Mouse (Mus musculus) thymus, adult 2 months (tissue): ENCODE results near the gene Msi1. TPM values are rescaled to one million over a fixed set of nuclear protein-coding genes. Genes with fewer than 3 reads are reported as not detected.

Source experiments
- DNase-seq: peaks from one replicate; pipeline ENCODE4 v3.0.0; 2021
- H3K27ac ChIP-seq: fragments of 200-500 bp; 2 replicates; pipeline ENCODE4 v1.5.1; 2012; ENCODE audit warnings: low read length, control low read depth; ENCODE audit not compliant: control insufficient read depth, insufficient read depth
- H3K27me3 ChIP-seq: fragments of 200-500 bp; 2 replicates; pipeline ENCODE4 v1.6.1; 2012; ENCODE audit warnings: mild to moderate bottlenecking, low read length, moderate library complexity, mixed read lengths; ENCODE audit not compliant: control insufficient read depth, insufficient read depth
- H3K36me3 ChIP-seq: fragments of 200-500 bp; 2 replicates; pipeline ENCODE4 v1.6.1; 2012; ENCODE audit warnings: mild to moderate bottlenecking, low read length, moderate library complexity; ENCODE audit not compliant: control insufficient read depth, insufficient read depth
- H3K4me1 ChIP-seq: fragments of 200-500 bp; replicated peaks from 2 replicates; pipeline ENCODE4 v1.6.1; 2012; ENCODE audit warnings: low read length; ENCODE audit not compliant: control insufficient read depth, insufficient read depth
- H3K4me3 ChIP-seq: fragments of 200-500 bp; 2 replicates; pipeline ENCODE4 v1.5.1; 2012; ENCODE audit warnings: mild to moderate bottlenecking, low read length, control low read depth, moderate library complexity; ENCODE audit not compliant: control insufficient read depth, insufficient read depth
- CTCF ChIP-seq: fragments of 200-500 bp; IDR thresholded peaks from 2 replicates; pipeline ENCODE4 v1.5.1; 2012; ENCODE audit warnings: mild to moderate bottlenecking, control low read depth, low read length, moderate library complexity, borderline replicate concordance; ENCODE audit not compliant: control insufficient read depth, poor library complexity, insufficient read depth; ENCODE audit errors: extremely low read depth
- POLR2A ChIP-seq: fragments of 200-500 bp; IDR thresholded peaks from 2 replicates; pipeline ENCODE4 v1.6.1; 2012; ENCODE audit warnings: mild to moderate bottlenecking, low read length, control low read depth, moderate library complexity; ENCODE audit not compliant: control insufficient read depth, poor library complexity, insufficient read depth; ENCODE audit errors: extremely low read depth
- WGBS: fragments of 180-500 bp; shearing (Covaris S2); methylation state at CpG from one replicate; pipeline ENCODE4 v1.1.7; 2018; 5-methylcytosine and 5-hydroxymethylcytosine counted together
- polyA plus RNA-seq: library from polyadenylated mRNA; depleted of rRNA; stranded (reverse); fragments of >200 nt; gene quantifications from 2 replicates; pipeline ENCODE4 v1.2.3, GENCODE M21; 2012; rRNA removed

Msi1 gene
- 6.1 and 6.6 TPM in 2 replicates for polyA plus RNA-seq

DNA sequence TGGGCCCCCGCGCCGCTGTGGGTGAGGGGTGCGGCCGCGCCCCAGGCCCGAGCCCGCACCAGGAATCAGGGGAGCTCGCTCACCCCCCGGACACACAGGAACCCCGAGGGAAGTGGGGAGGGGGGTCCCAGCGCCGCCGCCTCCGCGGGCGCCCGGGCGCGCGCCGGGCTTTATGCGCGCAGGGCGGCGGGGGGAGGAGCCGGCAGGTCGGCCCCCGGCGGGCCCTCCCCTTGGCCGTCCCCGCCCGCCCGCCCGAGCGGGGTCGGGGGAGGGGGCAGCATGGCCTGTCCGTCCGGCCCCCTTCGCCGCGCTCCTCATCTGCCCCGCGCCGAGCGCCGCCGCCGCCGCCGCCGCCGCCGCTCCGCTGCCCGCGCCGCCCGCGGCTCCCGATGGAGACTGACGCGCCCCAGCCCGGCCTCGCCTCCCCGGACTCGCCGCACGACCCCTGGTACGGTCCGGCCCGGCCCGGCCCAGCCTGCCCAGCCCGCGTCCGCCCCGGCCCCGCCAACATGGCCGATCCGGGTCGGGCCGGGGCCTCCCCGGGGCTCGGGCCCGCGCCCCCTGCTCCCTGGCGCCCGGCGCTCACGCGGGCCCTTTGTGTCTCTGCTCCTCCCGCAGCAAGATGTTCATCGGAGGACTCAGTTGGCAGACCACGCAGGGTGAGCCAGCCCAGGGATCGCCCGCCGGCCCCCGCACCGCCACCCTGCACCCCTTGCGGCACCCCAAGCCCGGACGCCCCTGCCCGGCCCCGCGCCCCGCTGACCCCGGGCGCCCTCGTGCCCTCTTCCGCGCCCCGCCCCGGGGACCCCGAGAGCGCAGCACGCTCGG, at the start of gene Msi1:
Gene Msi1 (plus strand): TSS at position 241 of the 828 bp plus-strand sequence.
- no peak for DNase-seq
- Histone ChIP-seq H3K27me3 (peaks cover 27% of the 10 kb centered on the region), H3K27ac (no peak within 1 kb of the TSS), H3K4me3 (no peak within 1 kb of the TSS), H3K4me1 (peaks cover 2% of the 10 kb centered on the region), H3K36me3 (no peaks in the 10 kb centered on the region)
- 1% methylated on average over 98 of the region's 117 CpGs for WGBS
- TF ChIP-seq CTCF (no peak), POLR2A (no peak)

DNA sequence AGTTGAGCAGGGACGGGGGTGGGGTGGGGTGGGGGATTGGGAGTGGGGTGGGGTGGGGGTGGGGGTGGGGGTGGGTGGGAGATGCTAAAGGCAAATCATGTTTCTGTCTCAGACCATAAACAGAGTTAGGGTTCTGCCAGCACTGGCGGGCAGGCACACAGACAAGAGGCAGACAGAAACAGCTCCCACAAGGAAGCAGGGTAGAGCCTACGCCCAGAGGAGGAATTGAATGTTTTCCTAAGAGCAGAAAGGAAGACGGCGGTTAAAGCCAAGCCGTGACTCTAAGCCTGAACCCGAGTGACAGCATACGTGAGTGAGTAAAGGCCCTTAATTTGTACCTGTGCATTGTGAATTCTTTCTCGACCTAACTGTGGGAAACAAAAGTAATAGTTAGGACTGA, 37.5 kb upstream of the Msi1 start:
- Histone ChIP-seq H3K27me3 (peaks cover 4% of the 10 kb centered on the region), H3K4me1 (no peaks in the 10 kb centered on the region), H3K4me3 (no peak overlapping the region), H3K27ac (no peak overlapping the region), H3K36me3 (no peaks in the 10 kb centered on the region)
- 63% methylated on average over 9 of the region's 9 CpGs for WGBS
- TF ChIP-seq CTCF (no peak), POLR2A (no peak)
- no peak for DNase-seq

DNA sequence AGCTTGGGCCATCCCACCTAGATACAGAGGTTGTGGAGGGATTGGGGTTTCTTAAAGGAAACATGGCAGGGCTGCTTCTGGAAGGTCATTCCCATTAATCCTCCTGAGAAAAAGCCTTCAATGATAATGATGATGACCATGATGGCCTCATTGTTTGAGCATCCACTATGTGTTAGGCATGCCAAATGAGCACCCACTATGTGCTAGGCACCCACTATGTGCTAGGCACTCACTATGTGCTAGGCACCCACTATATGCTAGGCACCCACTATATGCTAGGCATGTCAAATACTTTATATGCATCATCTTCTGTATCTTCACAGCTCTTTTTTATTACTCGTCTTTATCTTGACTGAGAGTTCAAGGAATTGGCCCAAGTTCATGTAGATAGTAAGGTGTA, 36.4 kb upstream of the Msi1 start:
- no peak overlapping the region for H3K27ac ChIP-seq
- DNase-seq, result no peak
- no peaks in the 10 kb centered on the region for H3K36me3 ChIP-seq
- no peak for TF ChIP-seq CTCF
- no peak for TF ChIP-seq POLR2A
- H3K27me3 ChIP-seq, result peaks cover 7% of the 10 kb centered on the region
- 86% methylated on average over 1 of the region's 1 CpGs for WGBS
- H3K4me1 ChIP-seq, result no peaks in the 10 kb centered on the region
- no peak overlapping the region for H3K4me3 ChIP-seq

DNA sequence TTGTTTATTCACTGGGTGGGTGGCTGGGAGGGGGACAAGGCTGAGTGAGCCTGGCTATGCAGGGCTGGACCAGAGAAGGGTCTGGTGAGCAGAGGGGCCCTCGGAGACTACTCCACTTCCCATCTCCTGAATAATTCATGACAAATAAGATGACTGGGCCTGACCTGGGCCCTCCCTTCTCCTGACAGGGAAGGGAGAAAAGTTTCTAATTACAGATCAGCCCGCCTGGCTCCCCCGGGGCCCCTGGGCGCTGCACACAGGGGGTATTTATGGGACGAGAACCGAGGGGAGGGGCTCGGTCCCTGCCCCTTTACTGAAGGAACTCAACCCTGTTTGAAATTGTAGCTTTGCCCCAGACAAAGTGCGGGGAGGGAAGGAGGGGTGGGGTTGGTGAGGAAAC, 35.2 kb upstream of the Msi1 start:
- WGBS, result 23% methylated on average over 8 of the region's 8 CpGs

DNA sequence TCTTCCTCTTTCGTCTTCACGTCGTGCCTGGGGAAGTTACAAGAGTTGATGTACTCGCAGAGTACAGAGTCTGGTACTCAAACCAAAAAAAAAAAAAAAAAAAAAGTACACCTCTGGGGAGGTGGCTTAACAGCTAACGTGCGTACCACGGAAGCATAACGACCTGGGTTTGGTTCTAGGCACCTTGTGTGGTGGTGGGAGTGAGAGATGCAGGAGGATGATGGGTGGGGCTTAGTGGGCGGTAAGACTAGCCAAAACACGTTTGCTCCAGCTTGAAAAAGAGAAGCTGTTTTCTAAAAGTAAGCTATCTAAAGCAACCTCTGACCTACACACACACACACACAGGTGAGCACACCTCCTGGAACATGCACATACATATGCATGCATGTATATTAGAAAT, 34.6 kb upstream of the Msi1 start:
- Histone ChIP-seq H3K36me3 (no peaks in the 10 kb centered on the region), H3K4me1 (no peaks in the 10 kb centered on the region; the same call in 1 of the 2 replicates), H3K4me3 (no peak overlapping the region), H3K27ac (no peak overlapping the region), H3K27me3 (peaks cover 13% of the 10 kb centered on the region)
- DNase-seq, result no peak
- no peak for TF ChIP-seq POLR2A
- no peak for TF ChIP-seq CTCF
- 12% methylated on average over 10 of the region's 10 CpGs for WGBS

More for the DNA sequence above, 35.2 kb upstream of the Msi1 start:
- no peak for DNase-seq
- H3K4me1 ChIP-seq, result no peaks in the 10 kb centered on the region; the same call in 1 of the 2 replicates
- no peaks in the 10 kb centered on the region for H3K36me3 ChIP-seq
- TF ChIP-seq CTCF (no peak), POLR2A (no peak)
- peaks cover 13% of the 10 kb centered on the region for H3K27me3 ChIP-seq
- H3K27ac ChIP-seq, result no peak overlapping the region
- no peak overlapping the region for H3K4me3 ChIP-seq

DNA sequence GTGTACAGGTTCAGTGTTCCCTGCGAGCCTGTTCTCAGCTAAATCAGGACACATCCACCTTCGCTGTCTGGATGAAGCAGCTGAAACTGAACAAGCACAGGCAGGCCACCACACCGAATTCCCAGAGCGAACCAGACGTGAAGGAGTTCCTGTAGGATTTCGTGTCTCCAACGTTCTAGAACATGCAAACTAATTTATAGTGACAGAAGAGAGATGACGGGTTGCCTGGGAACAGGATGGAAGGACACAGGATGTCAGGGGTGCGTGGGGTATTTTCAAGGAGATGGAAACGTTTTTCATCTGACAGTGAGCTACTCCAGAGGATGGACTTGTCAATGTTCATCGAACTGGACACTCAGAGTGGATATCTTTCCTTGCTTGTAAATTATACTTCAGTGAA, 32.7 kb upstream of the Msi1 start:
- Histone ChIP-seq H3K36me3 (no peaks in the 10 kb centered on the region), H3K4me3 (no peak overlapping the region), H3K27me3 (peaks cover 13% of the 10 kb centered on the region), H3K27ac (no peak overlapping the region), H3K4me1 (no peaks in the 10 kb centered on the region; the same call in 1 of the 2 replicates)
- WGBS, result 74% methylated on average over 11 of the region's 11 CpGs
- no peak for TF ChIP-seq CTCF
- no peak for TF ChIP-seq POLR2A
- no peak for DNase-seq
